Mouse (Mus musculus) duodenum, adult 2 months (tissue): ENCODE results near the gene Gpx6. TPM values are rescaled to one million over a fixed set of nuclear protein-coding genes. Genes with fewer than 3 reads are reported as not detected.

Source experiments
- polyA plus RNA-seq: library from polyadenylated mRNA; depleted of rRNA; stranded (reverse); fragments of >200 nt; gene quantifications from 2 replicates; pipeline ENCODE4 v1.2.3, GENCODE M21; 2012; ENCODE audit warnings: low replicate concordance; rRNA removed

Gene Gpx6
- not detected in 2 replicates for polyA plus RNA-seq

GRCm38 (mm10) chr13:21311926-21312325 lies at the start of gene Gpx6:
Gpx6 (plus strand) TSS chr13:21312125.

DNA sequence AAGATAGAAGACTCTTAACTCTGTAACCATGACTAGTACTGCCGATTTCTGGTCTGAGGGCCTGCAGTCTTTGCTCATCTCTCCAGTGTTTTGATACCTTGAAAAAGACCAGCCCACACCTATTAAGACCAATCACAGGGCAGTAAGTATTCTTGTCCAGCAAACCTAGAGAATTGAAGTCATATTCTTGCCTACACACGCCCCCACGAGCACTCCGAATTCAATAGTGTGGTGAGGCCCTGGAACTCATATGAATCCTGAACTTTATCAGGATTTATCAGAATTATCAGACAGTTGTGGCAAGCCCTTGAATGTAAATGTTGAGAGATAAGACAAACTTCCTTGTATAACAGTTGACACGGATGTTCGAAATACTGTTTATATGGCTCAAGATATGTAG lies 19.3 kb upstream of the Gpx6 start, which contains the start of gene Gpx5:
TSS of gene Gpx5 (minus strand) at position 101 of the 400 bp plus-strand sequence.

GRCm38 (mm10) chr13:21346610-21347009 lies 34.7 kb downstream of the Gpx6 start, which contains the start of gene Olfr1367:
Olfr1367 (plus strand) TSS chr13:21346910.

GRCm38 (mm10) chr13:21362621-21363248 lies 50.8 kb downstream of the Gpx6 start, which contains the start of gene Zscan12:
Zscan12 (plus strand) TSS chr13:21362820.

Other genes starting within 250 kb of the Gpx6 start
- not detected in 2 replicates for gene Olfr1370, start 237.2 kb upstream of the Gpx6 start, polyA plus RNA-seq
- not detected in 2 replicates for gene Olfr1369-ps1, start 200.6 kb upstream of the Gpx6 start, polyA plus RNA-seq
- gene Olfr263, start 182.5 kb upstream of the Gpx6 start, polyA plus RNA-seq: not detected in 2 replicates
- not detected in 2 replicates for gene Olfr1368, start 166.3 kb upstream of the Gpx6 start, polyA plus RNA-seq
- 66.9 and 77.8 TPM in 2 replicates for gene Trim27, start 132.7 kb upstream of the Gpx6 start, polyA plus RNA-seq
- gene Gpx5, start 19.4 kb upstream of the Gpx6 start, polyA plus RNA-seq: not detected in 2 replicates
- gene Olfr1367, start 34.8 kb downstream of the Gpx6 start, polyA plus RNA-seq: not detected in 2 replicates
- gene Zscan12, start 50.7 kb downstream of the Gpx6 start, polyA plus RNA-seq: 0.07 and 0.13 TPM in 2 replicates
- gene Zkscan3, start 90.6 kb downstream of the Gpx6 start, polyA plus RNA-seq: 6.1 and 9.7 TPM in 2 replicates
- 0.07 and 0.13 TPM in 2 replicates for gene Pgbd1, start 128.9 kb downstream of the Gpx6 start, polyA plus RNA-seq
- 1.2 and 2.0 TPM in 2 replicates for gene Zscan26, start 141.6 kb downstream of the Gpx6 start, polyA plus RNA-seq
- 0.28 TPM in 1 of 2 replicates, not detected in the other for gene Nkapl, start 156.4 kb downstream of the Gpx6 start, polyA plus RNA-seq
- gene Zkscan4, start 166.8 kb downstream of the Gpx6 start, polyA plus RNA-seq: 0.07 and 0.11 TPM in 2 replicates
- not detected in 2 replicates for gene Gm10065, start 167.3 kb downstream of the Gpx6 start, polyA plus RNA-seq
- gene AK157302, start 183.1 kb downstream of the Gpx6 start, polyA plus RNA-seq: not detected in 2 replicates
- 34.6 and 52.3 TPM in 2 replicates for gene Gm11273, start 189.3 kb downstream of the Gpx6 start, polyA plus RNA-seq
- 0.26 and 0.42 TPM in 2 replicates for gene Zkscan8, start 219.0 kb downstream of the Gpx6 start, polyA plus RNA-seq
- not detected in 2 replicates for gene Olfr1366, start 230.7 kb downstream of the Gpx6 start, polyA plus RNA-seq
- not detected in 2 replicates for gene Olfr1535, start 247.8 kb downstream of the Gpx6 start, polyA plus RNA-seq